In the genomic region with DNA sequence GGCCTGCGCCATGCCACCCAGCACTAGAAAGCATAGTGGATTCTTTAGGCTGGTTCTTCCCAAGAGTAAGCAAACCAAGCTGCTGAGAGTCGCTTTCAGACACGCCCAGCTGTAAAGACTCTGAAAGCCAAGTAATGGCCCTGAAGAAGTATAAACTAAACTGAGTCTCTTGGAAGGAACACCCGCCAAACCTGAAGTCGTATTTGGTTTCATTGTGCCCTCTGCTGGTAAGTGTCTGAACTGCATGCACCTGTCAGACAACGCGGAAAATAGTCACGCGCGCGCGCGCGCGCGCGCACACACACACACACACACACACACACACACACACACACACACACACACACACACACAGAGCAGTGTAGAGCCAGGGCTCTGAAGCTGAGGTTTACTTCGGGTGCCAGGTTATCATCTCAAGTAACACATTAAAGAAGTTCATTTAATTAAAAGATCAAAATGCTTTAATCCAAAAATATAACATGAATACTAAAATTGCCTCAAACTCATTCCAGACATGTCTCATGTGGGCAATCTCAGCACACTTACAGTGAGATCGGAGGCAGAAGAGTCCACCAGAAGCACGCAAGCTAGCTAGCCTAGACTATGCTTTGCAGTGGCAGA, we compare ENCODE assay signal across 9 mouse cellular contexts. TPM values are rescaled to one million over a fixed set of nuclear protein-coding genes. Genes with fewer than 3 reads are reported as not detected.
DNase-seq lines count a peak whose midpoint lies in the region; ATAC-seq and TF ChIP-seq lines count a peak whose summit lies in the region.
"Had no signal": no experiment of that assay in that cellular context is flagged by ENCODE, and none has a peak within 500 bp of the region (broad histone marks: within the 10 kb centered on the region; RNA-seq: fewer than 3 reads in every experiment).

No protein-coding gene starts in this region.

- peaks cover 7% of the 10 kb centered on the region for H3K4me1 ChIP-seq in kidney, embryonic 16.5 days (ENCODE audit: insufficient read depth, low read length)
- peaks cover 11% of the 10 kb centered on the region for H3K4me1 ChIP-seq in intestine, embryonic 16.5 days (ENCODE audit: control insufficient read depth, insufficient read depth, low read length)

- peak; percentile 32 for DNase-seq in kidney, adult 11 months
- peak; percentile 76 for DNase-seq in cerebellum, adult 9-10 months
- DNase-seq in gastrocnemius, adult 2 months = peak; percentile 78
- DNase-seq in liver = peak; percentile 78
- peak; percentile 91 for DNase-seq in splenic B cell, adult 2 months (ENCODE audit: low read depth, low spot score)

- H3K9ac ChIP-seq in kidney, embryonic 16.5 days (replicated peaks; ENCODE audit: low read length) = no peak overlapping the region
- H3K9ac ChIP-seq in intestine, embryonic 16.5 days (ENCODE audit: low read depth, low read length) = no peak overlapping the region
- H3K9ac ChIP-seq: embryonic facial prominence, embryonic 12.5 days had no signal

- TF ChIP-seq CTCF in gastrocnemius, adult 2 months (IDR thresholded peaks at IDR 0.05) = peak; percentile 67

- WGBS in kidney, embryonic 16.5 days = 12% methylated on average over 20 of the region's 20 CpGs
- 11% methylated on average over 20 of the region's 20 CpGs for WGBS in intestine, embryonic 16.5 days

- H3K4me2 ChIP-seq in kidney, embryonic 16.5 days (replicated peaks; ENCODE audit: low read depth, low read length) = no peak overlapping the region; the same call in 1 of the 2 replicates
- H3K4me2 ChIP-seq in intestine, embryonic 16.5 days (ENCODE audit: low read depth, low read length) = no peak overlapping the region
- H3K4me2 ChIP-seq: embryonic facial prominence, embryonic 12.5 days had no signal

- H3K27ac ChIP-seq in kidney, embryonic 16.5 days (ENCODE audit: low read length) = no peak overlapping the region
- H3K27ac ChIP-seq in gastrocnemius, adult 2 months = no peak overlapping the region
- no peak overlapping the region for H3K27ac ChIP-seq in intestine, embryonic 16.5 days (ENCODE audit: low read length)
- H3K27ac ChIP-seq: embryonic facial prominence, embryonic 12.5 days had no signal

- H3K9me3 ChIP-seq in kidney, embryonic 16.5 days (ENCODE audit: low read length) = no peaks in the 10 kb centered on the region
- H3K9me3 ChIP-seq in intestine, embryonic 16.5 days (ENCODE audit: control insufficient read depth, low read length) = no peaks in the 10 kb centered on the region
- H3K9me3 ChIP-seq: embryonic facial prominence, embryonic 12.5 days had no signal

- H3K4me3 ChIP-seq in kidney, embryonic 16.5 days (ENCODE audit: low read length) = no peak overlapping the region
- no peak overlapping the region for H3K4me3 ChIP-seq in gastrocnemius, adult 2 months
- H3K4me3 ChIP-seq in intestine, embryonic 16.5 days (ENCODE audit: low read length) = no peak overlapping the region
- H3K4me3 ChIP-seq: embryonic facial prominence, embryonic 12.5 days had no signal

- intact Hi-C loops in gastrocnemius, adult 2 months (cut with DNase I) = loop anchor here (1.0 to 5.0 kb wide), 3 partner anchors 139 to 206 kb away; no protein-coding TSS in a partner anchor

- no peaks in the 10 kb centered on the region for H3K36me3 ChIP-seq in kidney, embryonic 16.5 days (ENCODE audit: insufficient read depth, low read length)
- H3K36me3 ChIP-seq in intestine, embryonic 16.5 days (ENCODE audit: control insufficient read depth, insufficient read depth, low read length) = no peaks in the 10 kb centered on the region
- H3K36me3 ChIP-seq in splenic B cell, adult 2 months (ENCODE audit: control insufficient read depth, insufficient read depth, low read length, poor library complexity, severe bottlenecking) = no peaks in the 10 kb centered on the region
- H3K36me3 ChIP-seq: embryonic facial prominence, embryonic 12.5 days had no signal

- no peak for ATAC-seq in kidney, embryonic 16.5 days (ENCODE audit: low FRiP score, low TSS enrichment)
- ATAC-seq in intestine, embryonic 16.5 days = peak; percentile 67
- peak; percentile 51; the same call in 1 of the 2 replicates for ATAC-seq in monocyte, adult 5-6 weeks (replicated peaks; ENCODE audit: insufficient number of reproducible peaks, low FRiP score, low TSS enrichment, poor library complexity, severe bottlenecking)

- no peaks in the 10 kb centered on the region for H3K27me3 ChIP-seq in kidney, embryonic 16.5 days (ENCODE audit: insufficient read depth, low read length)
- H3K27me3 ChIP-seq in intestine, embryonic 16.5 days (replicated peaks; ENCODE audit: control insufficient read depth, insufficient read depth, low read length) = no peaks in the 10 kb centered on the region
- no peaks in the 10 kb centered on the region for H3K27me3 ChIP-seq in splenic B cell, adult 2 months (ENCODE audit: control insufficient read depth, insufficient read depth, low read length, poor library complexity, severe bottlenecking)
- H3K27me3 ChIP-seq: embryonic facial prominence, embryonic 12.5 days had no signal

RNA-seq across cellular contexts. Expression of a gene that starts 3.6 kb away (rescaled TPM):
- polyA plus RNA-seq in kidney, embryonic 16.5 days (2015; fragmentation: Nextera tagmentation; extraction: Ambion mirVana) = 313 and 320 TPM in 2 replicates
- 100 to 1,000 TPM; 128 to 151 TPM for total RNA-seq in gastrocnemius, adult 2 months (2021)
- polyA plus RNA-seq in intestine, embryonic 16.5 days (2015; fragmentation: Nextera tagmentation; extraction: Ambion mirVana) = 223 and 239 TPM in 2 replicates
- total RNA-seq in monocyte, adult 5-6 weeks (2017) = 102 to 197 TPM (median 122 TPM) in 3 replicates

RNA-seq across cellular contexts. Expression of a gene that starts 53.1 kb away (rescaled TPM):
- polyA plus RNA-seq in kidney, embryonic 16.5 days (2015; fragmentation: Nextera tagmentation; extraction: Ambion mirVana) = 18.2 and 19.1 TPM in 2 replicates
- 1 to 10 TPM; 7.8 to 9.1 TPM for total RNA-seq in gastrocnemius, adult 2 months (2021)
- 7.9 and 9.0 TPM in 2 replicates for polyA plus RNA-seq in intestine, embryonic 16.5 days (2015; fragmentation: Nextera tagmentation; extraction: Ambion mirVana)
- total RNA-seq in monocyte, adult 5-6 weeks (2017) = 25.2 to 42.8 TPM (median 28.1 TPM) in 3 replicates

Comparison
In these comparisons a context has a peak if more than half of its experiments do, and no peak if none do; other contexts are left out.
1. DNase-seq: peak in every context shown above with its lines; median percentile 91 in splenic B cell, adult 2 months; 78 in gastrocnemius, adult 2 months; 78 in liver; 76 in cerebellum, adult 9-10 months; 32 in kidney, adult 11 months.